Mouse (Mus musculus) heart, embryonic 11.5 days (tissue): ENCODE data around the gene Tnn. TPM values are rescaled to one million over a fixed set of nuclear protein-coding genes. Genes with fewer than 3 reads are reported as not detected.

Experiments used
- ATAC-seq: fragments of 200-750 bp; cut with Nextera tagmentation; replicated peaks from 2 replicates; pipeline ENCODE4 v1.8.0; 2017; ENCODE audit warnings: moderate library complexity; ENCODE audit not compliant: insufficient number of reproducible peaks, low FRiP score, low TSS enrichment
- H3K27ac ChIP-seq: fragments of 300-500 bp; sonication (generic); 2 replicates; pipeline ENCODE4 v1.5.1; 2014; ENCODE audit warnings: mild to moderate bottlenecking, low read depth, low read length
- H3K27me3 ChIP-seq: fragments of 300-500 bp; sonication (generic); 2 replicates; pipeline ENCODE4 v1.6.1; 2014; ENCODE audit warnings: mild to moderate bottlenecking, low read length, mixed read lengths; ENCODE audit not compliant: control insufficient read depth, insufficient read depth
- H3K36me3 ChIP-seq: fragments of 300-500 bp; sonication (generic); 2 replicates; pipeline ENCODE4 v1.6.1; 2014; ENCODE audit warnings: mild to moderate bottlenecking, low read length, moderate library complexity, mixed read lengths; ENCODE audit not compliant: control insufficient read depth, insufficient read depth
- H3K4me1 ChIP-seq: fragments of 300-500 bp; sonication (generic); 2 replicates; pipeline ENCODE4 v1.6.1; 2014; ENCODE audit warnings: low read length; ENCODE audit not compliant: control insufficient read depth, insufficient read depth
- H3K4me2 ChIP-seq: fragments of 300-500 bp; sonication (generic); 2 replicates; pipeline ENCODE4 v1.6.1; 2014; ENCODE audit warnings: mild to moderate bottlenecking, moderate library complexity
- H3K4me3 ChIP-seq: fragments of 300-500 bp; sonication (generic); 2 replicates; pipeline ENCODE4 v1.5.1; 2014; ENCODE audit warnings: low read depth, low read length
- H3K9ac ChIP-seq: fragments of 300-500 bp; sonication (generic); 2 replicates; pipeline ENCODE4 v1.6.1; 2014; ENCODE audit warnings: mild to moderate bottlenecking, low read depth, low read length, moderate library complexity
- H3K9me3 ChIP-seq: fragments of 300-500 bp; sonication (generic); replicated peaks from 2 replicates; pipeline ENCODE4 v1.6.1; 2016; ENCODE audit warnings: low read length; ENCODE audit not compliant: control insufficient read depth
- whole genome bisulfite sequencing: fragments of 180-500 bp; shearing (Covaris S2); extraction: QIAGEN DNeasy Blood & Tissue Kit; methylation state at CpG from one replicate; pipeline ENCODE4 v1.1.7; 2014; ENCODE audit not compliant: insufficient replicate concordance; 5-methylcytosine and 5-hydroxymethylcytosine counted together
- polyA plus RNA-seq: library from polyadenylated mRNA; unstranded; fragments of >200 nt; fragmentation: Nextera tagmentation; extraction: Ambion mirVana; gene quantifications from 2 replicates; pipeline ENCODE4 v1.2.1, GENCODE M21; 2014

The Tnn gene
- polyA plus RNA-seq, 1 experiment from 2014 or later = not detected

- Histone ChIP-seq H3K27ac (no peak overlapping the region), H3K9ac (no peak overlapping the region), H3K27me3 (no peaks in the 10 kb centered on the region), H3K36me3 (no peaks in the 10 kb centered on the region), H3K4me2 (no peak overlapping the region), H3K4me3 (no peak overlapping the region), H3K4me1 (peaks cover 21% of the 10 kb centered on the region), H3K9me3 (no peaks in the 10 kb centered on the region)
- no peak for ATAC-seq
- 88% methylated on average over 6 of the region's 6 CpGs for WGBS
These were observed 102.5 kb downstream of the Tnn start for GRCm38 (mm10) chr1:160050898-160051297.

- H3K9ac ChIP-seq = no peak overlapping the region
- peaks cover 20% of the 10 kb centered on the region for H3K4me1 ChIP-seq
- H3K4me2 ChIP-seq = no peak overlapping the region; the same call in 1 of the 2 replicates
- H3K27me3 ChIP-seq = no peaks in the 10 kb centered on the region
- no peaks in the 10 kb centered on the region for H3K36me3 ChIP-seq
- no peak overlapping the region for H3K4me3 ChIP-seq
- H3K9me3 ChIP-seq = no peaks in the 10 kb centered on the region
- H3K27ac ChIP-seq = no peak overlapping the region
- ATAC-seq = no peak
- WGBS = 39% methylated on average over 5 of the region's 5 CpGs
These were observed 104.1 kb downstream of the Tnn start for GRCm38 (mm10) chr1:160049131-160049880.

GRCm38 (mm10) chr1:160047481-160047931 lies 105.9 kb downstream of the Tnn start:
- peaks cover 17% of the 10 kb centered on the region for H3K4me1 ChIP-seq
- 63% methylated on average over 7 of the region's 7 CpGs for WGBS
- no peak overlapping the region for H3K4me3 ChIP-seq
- H3K36me3 ChIP-seq = no peaks in the 10 kb centered on the region
- ATAC-seq = no peak
- no peaks in the 10 kb centered on the region for H3K27me3 ChIP-seq
- H3K9ac ChIP-seq = no peak overlapping the region
- no peak overlapping the region for H3K27ac ChIP-seq
- H3K4me2 ChIP-seq = no peak overlapping the region
- no peaks in the 10 kb centered on the region for H3K9me3 ChIP-seq

GRCm38 (mm10) chr1:160046786-160047185 lies 106.6 kb downstream of the Tnn start:
- no peak overlapping the region for H3K4me3 ChIP-seq
- H3K27me3 ChIP-seq = no peaks in the 10 kb centered on the region
- H3K9ac ChIP-seq = no peak overlapping the region
- H3K9me3 ChIP-seq = no peaks in the 10 kb centered on the region
- no peaks in the 10 kb centered on the region for H3K36me3 ChIP-seq
- 0 out of 2 replicates have a peak overlapping the region, but pooled peaks have one; percentile 80 for H3K4me2 ChIP-seq
- WGBS = 81% methylated on average over 4 of the region's 4 CpGs
- no peak overlapping the region for H3K27ac ChIP-seq
- no peak for ATAC-seq
- peaks cover 17% of the 10 kb centered on the region for H3K4me1 ChIP-seq

GRCm38 (mm10) chr1:160045971-160046370 lies 107.4 kb downstream of the Tnn start:
- Histone ChIP-seq H3K4me1 (peaks cover 17% of the 10 kb centered on the region), H3K27me3 (no peaks in the 10 kb centered on the region), H3K4me2 (peak overlapping the region; percentile 80), H3K36me3 (no peaks in the 10 kb centered on the region), H3K9ac (no peak overlapping the region), H3K9me3 (no peaks in the 10 kb centered on the region), H3K27ac (no peak overlapping the region), H3K4me3 (no peak overlapping the region)
- WGBS = 77% methylated on average over 5 of the region's 5 CpGs
- ATAC-seq = no peak

- peak overlapping the region; percentile 80 for H3K4me2 ChIP-seq
- no peaks in the 10 kb centered on the region for H3K9me3 ChIP-seq
- peak overlapping the region; percentile 60 for H3K4me3 ChIP-seq
- H3K27ac ChIP-seq = no peak overlapping the region
- no peaks in the 10 kb centered on the region for H3K36me3 ChIP-seq
- peaks cover 16% of the 10 kb centered on the region for H3K4me1 ChIP-seq
- ATAC-seq = no peak
- no peaks in the 10 kb centered on the region for H3K27me3 ChIP-seq
- H3K9ac ChIP-seq = peak overlapping the region; percentile 77
- WGBS = 57% methylated on average over 3 of the region's 3 CpGs
These were observed 108.2 kb downstream of the Tnn start for GRCm38 (mm10) chr1:160045056-160045715.

- WGBS = 2% methylated on average over 33 of the region's 33 CpGs
- Histone ChIP-seq H3K4me1 (peaks cover 10% of the 10 kb centered on the region), H3K27ac (no peak within 1 kb of the TSS; the same call in 1 of the 2 replicates)
These were observed 109.0 kb downstream of the Tnn start, which contains the start of gene 4930523C07Rik for GRCm38 (mm10) chr1:160044237-160045021. Gene 4930523C07Rik, plus strand, starts transcription at chr1:160044382.

GRCm38 (mm10) chr1:160043271-160043975 lies 110.0 kb downstream of the Tnn start:
- no peak for ATAC-seq
- H3K4me1 ChIP-seq = peaks cover 4% of the 10 kb centered on the region
- H3K4me2 ChIP-seq = peak overlapping the region; percentile 80
- no peak overlapping the region for H3K4me3 ChIP-seq
- 77% methylated on average over 13 of the region's 13 CpGs for WGBS
- H3K9ac ChIP-seq = no peak overlapping the region
- H3K9me3 ChIP-seq = no peaks in the 10 kb centered on the region
- H3K36me3 ChIP-seq = no peaks in the 10 kb centered on the region
- no peak overlapping the region for H3K27ac ChIP-seq
- no peaks in the 10 kb centered on the region for H3K27me3 ChIP-seq

More at GRCm38 (mm10) chr1:160044237-160045021, 109.0 kb downstream of the Tnn start, which contains the start of gene 4930523C07Rik:
- Histone ChIP-seq H3K9ac (peak within 1 kb of the TSS; percentile 77), H3K4me3 (peak within 1 kb of the TSS; percentile 60), H3K36me3 (no peaks in the 10 kb centered on the region), H3K4me2 (peak within 1 kb of the TSS; percentile 80), H3K9me3 (no peaks in the 10 kb centered on the region), H3K27me3 (no peaks in the 10 kb centered on the region)
- ATAC-seq = peak; percentile 67; the same call in 1 of the 2 replicates
